In genomic region chr14:105254401-105254800, GRCm38 (mm10) we compare ENCODE assay signal across 20 mouse cellular contexts.
"Had no signal": no experiment of that assay in that cellular context is flagged by ENCODE, and none has a peak within 500 bp of the region (broad histone marks: within the 10 kb centered on the region; RNA-seq: fewer than 3 reads in every experiment).

No protein-coding gene starts in this region.

- H3K9me3 ChIP-seq: lung, embryonic 15.5 days; megakaryocyte, embryonic 14.5 days; midbrain, embryonic 10.5 days; midbrain, embryonic 13.5 days; neural tube, embryonic 13.5 days had no signal

- ATAC-seq: midbrain, embryonic 13.5 days; midbrain, embryonic 16.5 days had no signal

- H3K9ac ChIP-seq: liver, embryonic 14.5 days; lung, embryonic 15.5 days; midbrain, embryonic 13.5 days; neural tube, embryonic 13.5 days had no signal

- H3K4me2 ChIP-seq: liver, embryonic 11.5 days; lung, embryonic 15.5 days; midbrain, embryonic 13.5 days; neural tube, embryonic 13.5 days had no signal

- H3K27me3 ChIP-seq: lung, embryonic 15.5 days; midbrain, embryonic 13.5 days; neural tube, embryonic 13.5 days had no signal

- H3K4me3 ChIP-seq: lung, embryonic 15.5 days; megakaryocyte, embryonic 14.5 days; midbrain, embryonic 10.5 days; midbrain, embryonic 13.5 days; myocyte; neural tube, embryonic 13.5 days had no signal

- H3K4me1 ChIP-seq: neural tube, embryonic 13.5 days had no signal

- DNase-seq: kidney, adult 18-20 months; kidney, adult 9 months; kidney, postnatal 14 days; kidney, postnatal 4 days; lung, adult 18-20 months; lung, postnatal 10 days; lung, postnatal 36 days; retina, postnatal 1 day; right cerebral cortex, postnatal 25 days; spleen, adult 18-20 months; thymus, postnatal 25 days had no signal

- H3K27ac ChIP-seq: liver, embryonic 14.5 days; lung, embryonic 15.5 days; midbrain, embryonic 10.5 days; midbrain, embryonic 13.5 days; neural tube, embryonic 13.5 days had no signal

- H3K36me3 ChIP-seq: lung, embryonic 15.5 days; midbrain, embryonic 10.5 days; midbrain, embryonic 13.5 days; neural tube, embryonic 13.5 days had no signal
